ENCODE assay signal across 8 mouse cellular contexts in the genomic region with DNA sequence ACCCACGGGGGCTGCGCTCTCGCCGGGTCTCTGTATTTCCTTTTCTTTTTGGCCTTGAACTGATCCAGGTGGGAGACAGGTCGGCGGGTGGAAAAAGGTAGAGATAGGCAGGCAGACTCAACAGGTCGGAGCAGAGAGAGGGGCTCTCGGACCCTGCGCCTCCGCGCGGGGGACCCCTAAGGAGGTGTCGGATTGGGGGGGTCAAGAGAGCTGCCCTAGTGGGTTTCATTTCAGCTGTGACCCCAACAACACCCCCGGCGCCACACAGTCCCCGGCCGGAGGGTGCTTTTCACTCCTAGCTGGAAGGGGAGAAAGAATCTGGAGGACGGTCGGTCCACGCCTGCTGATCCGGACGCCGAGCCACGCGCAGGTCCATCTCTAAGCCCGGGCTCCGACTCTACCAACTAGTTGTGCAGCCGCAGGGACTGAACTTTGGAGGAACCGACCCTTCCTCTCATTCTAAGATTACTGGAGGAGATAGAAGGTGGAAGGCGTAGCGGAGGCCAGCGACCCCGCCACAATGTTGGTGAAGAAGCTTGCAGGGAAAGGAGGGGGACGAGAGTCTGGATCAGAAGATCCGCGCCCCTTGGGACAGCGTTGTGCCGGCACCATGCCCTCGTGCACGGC. TPM values are rescaled to one million over a fixed set of nuclear protein-coding genes. Genes with fewer than 3 reads are reported as not detected.
DNase-seq lines count a peak whose midpoint lies in the region; ATAC-seq lines count a peak whose summit lies in the region.

No protein-coding gene starts in this region.

- peak overlapping the region; percentile 62 for H3K4me3 ChIP-seq in embryonic facial prominence, embryonic 15.5 days (replicated peaks)
- H3K4me3 ChIP-seq in hindbrain, embryonic 15.5 days = peak overlapping the region; percentile 54
- H3K4me3 ChIP-seq in lung, embryonic 16.5 days (ENCODE audit: low read length) = peak overlapping the region; percentile 74

- H3K36me3 ChIP-seq in embryonic facial prominence, embryonic 15.5 days = no peaks in the 10 kb centered on the region
- H3K36me3 ChIP-seq in hindbrain, embryonic 15.5 days = no peaks in the 10 kb centered on the region
- H3K36me3 ChIP-seq in lung, embryonic 16.5 days (ENCODE audit: control insufficient read depth, insufficient read depth, low read length) = no peaks in the 10 kb centered on the region

- H3K4me1 ChIP-seq in embryonic facial prominence, embryonic 15.5 days = 0 out of 2 replicates have a peak, but pooled peaks cover 14% of the 10 kb centered on the region
- peaks cover 8% of the 10 kb centered on the region for H3K4me1 ChIP-seq in hindbrain, embryonic 15.5 days (replicated peaks)
- peaks cover 6% of the 10 kb centered on the region; the same call in 1 of the 2 replicates for H3K4me1 ChIP-seq in lung, embryonic 16.5 days (replicated peaks; ENCODE audit: control insufficient read depth, insufficient read depth, low read length)

- H3K9ac ChIP-seq in embryonic facial prominence, embryonic 15.5 days = peak overlapping the region; percentile 54
- H3K9ac ChIP-seq in hindbrain, embryonic 15.5 days = peak overlapping the region; percentile 52
- peak overlapping the region; percentile 71 for H3K9ac ChIP-seq in lung, embryonic 16.5 days (ENCODE audit: low read length)

- WGBS in embryonic facial prominence, embryonic 15.5 days = under 1% methylated on average over 40 of the region's 40 CpGs
- 2% methylated on average over 40 of the region's 40 CpGs for WGBS in hindbrain, embryonic 15.5 days
- WGBS in lung, embryonic 16.5 days = under 1% methylated on average over 40 of the region's 40 CpGs

- peak; percentile 7; the same call in 1 of the 2 replicates for ATAC-seq in embryonic facial prominence, embryonic 15.5 days (ENCODE audit: insufficient number of reproducible peaks, low FRiP score, low TSS enrichment, low read depth)
- peak; percentile 50 for ATAC-seq in hindbrain, embryonic 15.5 days (ENCODE audit: low FRiP score, low read depth)
- peak; percentile 32 for ATAC-seq in lung, embryonic 16.5 days (ENCODE audit: low read depth)

- H3K4me2 ChIP-seq in embryonic facial prominence, embryonic 15.5 days (replicated peaks) = peak overlapping the region; percentile 99
- peak overlapping the region; percentile 98 for H3K4me2 ChIP-seq in hindbrain, embryonic 15.5 days
- H3K4me2 ChIP-seq in lung, embryonic 16.5 days (ENCODE audit: low read depth, low read length) = peak overlapping the region; percentile 99

- DNase-seq in layer of hippocampus, postnatal 10 days (ENCODE audit: low spot score in 2 of 2) = peak; percentile 11 to 21
- no peak for DNase-seq in layer of hippocampus, adult 9-11 months
- DNase-seq in adrenal gland, postnatal 25 days = peak; percentile 33
- peak; percentile 46 for DNase-seq in retina, embryonic 14.5 days (ENCODE audit: low spot score)
- DNase-seq in gastrocnemius, postnatal 36 days = no peak

- H3K27me3 ChIP-seq in embryonic facial prominence, embryonic 15.5 days = no peaks in the 10 kb centered on the region
- no peaks in the 10 kb centered on the region for H3K27me3 ChIP-seq in hindbrain, embryonic 15.5 days
- H3K27me3 ChIP-seq in lung, embryonic 16.5 days (ENCODE audit: control insufficient read depth, insufficient read depth, low read depth, low read length) = no peaks in the 10 kb centered on the region

- intact Hi-C loops in gastrocnemius, postnatal 36 days (cut with DNase I) = no loop called here

- H3K27ac ChIP-seq in embryonic facial prominence, embryonic 15.5 days (replicated peaks) = 0 out of 2 replicates have a peak overlapping the region, but pooled peaks have one; percentile 82
- H3K27ac ChIP-seq in hindbrain, embryonic 15.5 days (replicated peaks) = no peak overlapping the region
- H3K27ac ChIP-seq in lung, embryonic 16.5 days (ENCODE audit: low read length) = 0 out of 2 replicates have a peak overlapping the region, but pooled peaks have one; percentile 27

- no peaks in the 10 kb centered on the region for H3K9me3 ChIP-seq in embryonic facial prominence, embryonic 15.5 days (replicated peaks)
- H3K9me3 ChIP-seq in hindbrain, embryonic 15.5 days = no peaks in the 10 kb centered on the region
- no peaks in the 10 kb centered on the region for H3K9me3 ChIP-seq in lung, embryonic 16.5 days (ENCODE audit: control insufficient read depth, low read length)

RNA-seq across cellular contexts. Expression of gene Col25a1, which starts 49.8 kb away (rescaled TPM):
- total RNA-seq in layer of hippocampus, postnatal 10 days (2021) = 10 to 100 TPM; 41.0 to 41.6 TPM
- total RNA-seq in adrenal gland, postnatal 25 days (2021) = 5.7 and 10.3 TPM in 2 replicates
- polyA plus RNA-seq in embryonic facial prominence, embryonic 15.5 days (2015; fragmentation: Nextera tagmentation; extraction: Ambion mirVana) = 16.5 and 18.6 TPM in 2 replicates
- 5.5 and 6.4 TPM in 2 replicates for polyA plus RNA-seq in hindbrain, embryonic 15.5 days (2015; fragmentation: Nextera tagmentation; extraction: Ambion mirVana)
- 17.6 and 20.3 TPM in 2 replicates for polyA plus RNA-seq in lung, embryonic 16.5 days (2015; fragmentation: Nextera tagmentation; extraction: Ambion mirVana)
- under 1 TPM; 0.22 to 0.28 TPM for total RNA-seq in gastrocnemius, postnatal 36 days (2021)

Comparison
In these comparisons a context has a peak if more than half of its experiments do, and no peak if none do; other contexts are left out.
1. DNase-seq: peak in layer of hippocampus, postnatal 10 days (2 of 2), adrenal gland, postnatal 25 days (single experiment) and retina, embryonic 14.5 days (single experiment); none in layer of hippocampus, adult 9-11 months (single experiment) and gastrocnemius, postnatal 36 days (0 of 2).
2. Peak in every context shown above with its lines, with median percentiles within 50 percentile points of each other: ATAC-seq, H3K4me2 ChIP-seq, H3K4me3 ChIP-seq and H3K9ac ChIP-seq.